Mouse (Mus musculus) mouse embryonic stem cell (cell line): Measurements from ENCODE around the gene 1700001P01Rik.

Source experiments
- in situ Hi-C, 2 experiments: fragments of 300-500 bp; cut with MboI; formaldehyde crosslinking; loops; 1 replicate in 1 of 2; 3 replicates in 1 of 2; pipeline ENCODE4 v1.14.3; 2019 to 2020; ENCODE audit warnings: low sequenced_read_pairs in 2 of 2, low pct_unique_long_range_greater_than_20kb in 1 of 2, mixed read lengths in 1 of 2; ENCODE audit not compliant: unreplicated experiment in 1 of 2

Gene 1700001P01Rik

DNA sequence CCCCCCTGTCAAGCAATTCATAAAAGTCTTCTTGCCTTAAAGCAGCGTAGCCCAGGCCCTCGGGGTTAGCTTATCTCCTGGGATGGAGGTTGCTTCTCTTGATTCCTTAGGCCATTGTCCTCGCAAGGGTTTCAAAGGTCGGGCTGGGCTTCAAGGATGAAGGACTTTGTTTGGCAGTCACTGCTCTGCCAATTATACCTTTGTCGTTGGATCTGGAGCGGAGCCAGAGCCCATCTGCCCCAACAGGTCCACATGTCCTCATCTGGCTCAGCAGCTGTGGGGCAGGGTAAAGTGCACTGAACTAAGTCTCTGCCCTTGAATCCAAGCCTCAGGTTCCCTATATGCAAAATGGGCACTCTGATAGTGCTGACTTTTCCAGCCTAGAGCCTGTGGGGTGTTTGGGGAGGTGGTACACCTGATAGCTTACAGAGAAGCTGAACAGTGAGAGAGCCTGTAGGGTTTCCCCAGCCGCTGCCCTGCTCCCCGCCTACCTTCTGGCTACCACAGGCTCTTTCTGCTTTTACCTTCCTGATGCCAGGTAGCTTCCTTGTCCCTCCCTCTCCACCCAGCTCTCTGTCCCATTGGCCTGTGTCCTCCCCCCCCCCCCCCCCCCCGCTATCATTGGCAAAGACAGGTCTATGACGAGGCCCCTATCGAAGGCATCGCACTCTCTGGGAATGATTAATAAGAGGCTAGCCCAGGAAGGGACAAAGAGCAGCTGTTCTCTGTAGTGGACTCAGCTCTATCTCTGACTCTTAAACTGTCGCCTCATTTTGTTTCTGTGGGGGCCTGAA lies 36.0 kb upstream of the 1700001P01Rik start:
- in situ Hi-C loops: no loop called here

- in situ Hi-C loops: no loop called here
These were observed 35.3 kb upstream of the 1700001P01Rik start for GRCm38 (mm10) chr11:97810970-97811369.

DNA sequence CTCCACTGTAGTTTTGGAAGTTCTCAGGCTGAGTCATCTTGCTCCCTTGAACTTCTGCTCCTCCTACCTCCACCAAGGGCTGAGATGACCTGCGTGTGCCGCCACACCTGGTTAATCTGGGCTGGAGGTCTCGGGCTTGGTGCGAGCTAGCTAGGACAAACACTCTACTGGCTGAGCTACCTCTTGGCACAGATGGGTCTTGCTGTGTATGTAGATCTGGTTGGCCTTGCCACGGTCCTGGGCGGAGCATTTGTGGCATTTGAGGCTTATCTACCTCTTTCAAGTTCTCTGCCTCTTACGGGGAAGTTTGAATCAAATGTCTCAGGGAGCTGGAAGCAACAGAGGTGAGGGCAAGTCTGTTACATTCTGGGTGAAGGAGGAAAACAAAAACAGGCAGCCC lies 34.6 kb upstream of the 1700001P01Rik start:
- in situ Hi-C loops: no loop called here

DNA sequence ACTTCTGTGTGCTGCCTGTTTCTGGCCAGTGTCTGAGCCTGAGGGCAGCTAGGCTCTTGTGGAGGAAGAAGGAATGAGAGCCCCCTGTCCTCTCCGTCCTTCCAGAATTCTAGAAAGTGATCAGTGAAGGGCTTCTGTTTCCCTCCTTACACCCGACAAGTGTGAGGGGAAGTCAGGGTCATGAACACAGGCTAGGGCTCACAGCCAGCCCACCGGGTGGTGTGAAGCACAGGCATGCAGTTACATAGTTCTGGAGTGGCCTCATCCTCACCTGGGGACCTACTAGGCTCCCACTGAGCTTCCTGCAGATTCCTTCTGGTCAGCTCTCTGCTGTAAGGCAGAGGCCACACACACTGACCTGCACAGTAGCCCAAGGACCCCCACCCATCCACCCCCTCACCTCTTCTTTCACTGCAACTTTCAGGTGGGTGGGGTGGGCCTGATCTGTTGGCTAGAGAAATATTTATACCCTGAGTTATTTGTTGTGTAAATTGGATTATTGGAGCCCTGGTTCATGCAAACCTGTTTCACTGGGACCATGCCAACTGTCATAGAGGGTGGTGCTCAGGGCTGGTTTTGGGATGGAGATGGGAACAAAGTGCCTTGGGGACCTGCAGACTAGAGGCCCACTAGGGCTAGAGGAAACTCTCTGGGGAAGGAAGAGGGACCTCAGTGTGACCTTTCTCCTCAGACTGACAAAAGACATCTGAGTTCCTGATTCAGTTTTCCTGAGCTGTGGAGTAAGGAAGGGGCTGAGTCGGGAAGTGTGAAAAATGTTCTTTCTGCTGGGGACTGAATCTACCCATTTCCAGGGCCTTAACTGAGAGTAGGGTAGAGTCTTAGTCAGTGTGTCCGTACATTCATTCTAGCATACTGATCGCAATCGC lies 33.8 kb upstream of the 1700001P01Rik start:
- in situ Hi-C loops: no loop called here

GRCm38 (mm10) chr11:97808621-97809234 lies 33.0 kb upstream of the 1700001P01Rik start:
- in situ Hi-C loops: no loop called here

- in situ Hi-C loops: no loop called here
These were observed 32.4 kb upstream of the 1700001P01Rik start for GRCm38 (mm10) chr11:97808093-97808492.

- in situ Hi-C loops: no loop called here
These were observed 31.9 kb upstream of the 1700001P01Rik start for GRCm38 (mm10) chr11:97807626-97808025.

DNA sequence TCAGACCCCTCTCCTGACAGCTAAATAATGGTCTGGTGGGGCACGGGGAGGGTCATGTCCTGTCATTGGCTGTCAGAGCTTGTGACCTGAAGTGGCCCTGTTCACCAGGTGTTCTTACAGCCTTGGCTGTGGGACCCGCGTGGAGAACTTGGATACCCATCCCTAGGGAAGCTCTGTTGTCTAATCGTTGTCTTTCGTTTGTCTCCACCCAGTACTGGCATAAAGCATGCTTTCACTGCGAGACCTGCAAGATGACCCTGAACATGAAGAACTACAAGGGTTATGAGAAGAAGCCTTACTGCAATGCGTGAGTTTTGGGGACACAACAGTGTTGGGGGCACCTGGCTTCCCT lies 30.9 kb upstream of the 1700001P01Rik start:
- in situ Hi-C loops: no loop called here

DNA sequence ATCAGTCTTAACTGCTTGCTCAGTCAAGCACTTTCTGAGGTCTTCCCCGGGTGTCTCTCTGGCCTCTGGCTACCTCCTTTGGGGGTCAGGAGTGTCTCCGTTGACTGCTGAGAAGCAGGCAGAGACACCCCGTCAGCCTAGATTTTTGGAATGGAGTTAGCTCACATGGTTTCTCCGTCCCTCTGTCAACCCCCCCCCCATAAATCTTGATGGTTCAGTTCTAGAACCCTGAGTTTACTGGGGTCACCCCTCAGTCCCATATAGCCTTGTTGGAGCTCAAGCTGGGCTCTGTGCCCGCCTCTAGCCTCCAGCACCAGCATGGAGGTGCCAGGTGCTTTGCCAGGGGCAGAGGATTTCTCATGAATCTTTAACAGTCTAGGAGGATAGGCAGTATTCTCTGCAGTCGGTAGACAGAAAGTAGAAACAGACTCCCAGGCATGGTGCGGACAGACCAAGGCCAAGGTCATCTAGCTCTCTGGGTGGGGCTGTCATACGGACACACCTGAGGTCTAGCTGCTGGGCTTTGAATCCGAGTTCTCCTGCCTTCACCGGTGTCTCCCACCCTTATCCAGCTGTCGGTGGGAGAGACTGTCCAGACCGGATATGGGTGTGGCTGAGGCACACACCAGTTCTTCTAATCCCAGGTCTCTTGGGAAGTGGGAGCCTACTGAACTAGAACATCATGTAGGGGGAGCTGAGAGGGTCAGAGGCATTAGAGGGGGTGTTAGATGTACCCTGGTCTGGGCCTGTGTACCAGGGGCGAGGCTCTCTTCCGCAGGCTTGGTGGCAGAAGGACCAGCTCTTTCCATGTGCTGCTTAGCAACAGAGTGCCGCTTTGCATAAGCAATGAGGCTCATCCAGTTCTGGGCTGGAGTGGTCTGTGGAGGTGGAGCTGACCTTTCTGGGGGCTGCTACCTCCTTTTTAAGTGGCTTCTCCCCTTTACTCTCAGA lies 30.2 kb upstream of the 1700001P01Rik start:
- in situ Hi-C loops: no loop called here

- in situ Hi-C loops: no loop called here
These were observed 29.3 kb upstream of the 1700001P01Rik start for GRCm38 (mm10) chr11:97804841-97805661.

DNA sequence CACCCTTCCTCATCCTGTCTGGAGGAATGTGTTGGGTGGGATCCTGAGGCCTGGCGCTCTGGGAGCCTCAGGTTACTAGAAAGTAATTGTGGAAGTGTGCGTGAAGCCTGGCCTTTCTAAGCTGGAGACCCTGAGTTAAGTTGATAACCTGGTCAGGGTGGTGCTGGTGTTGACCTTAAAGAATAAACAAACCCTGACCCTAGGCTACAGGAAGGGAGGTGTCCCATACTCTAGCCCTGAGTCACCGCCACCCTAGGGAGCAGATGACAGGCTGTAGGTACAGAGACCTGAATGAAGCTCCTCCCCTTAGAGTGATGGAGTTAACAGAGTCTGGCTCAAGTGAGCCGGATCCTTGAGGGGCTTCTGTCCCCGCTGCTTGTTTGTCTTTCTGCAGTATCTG lies 28.1 kb upstream of the 1700001P01Rik start:
- in situ Hi-C loops: no loop called here

GRCm38 (mm10) chr11:97802495-97802894 lies 26.8 kb upstream of the 1700001P01Rik start:
- in situ Hi-C loops: no loop called here

GRCm38 (mm10) chr11:97802194-97802470 lies 26.4 kb upstream of the 1700001P01Rik start:
- in situ Hi-C loops: no loop called here

- in situ Hi-C loops: no loop called here
These were observed 25.9 kb upstream of the 1700001P01Rik start for GRCm38 (mm10) chr11:97801409-97802193.

DNA sequence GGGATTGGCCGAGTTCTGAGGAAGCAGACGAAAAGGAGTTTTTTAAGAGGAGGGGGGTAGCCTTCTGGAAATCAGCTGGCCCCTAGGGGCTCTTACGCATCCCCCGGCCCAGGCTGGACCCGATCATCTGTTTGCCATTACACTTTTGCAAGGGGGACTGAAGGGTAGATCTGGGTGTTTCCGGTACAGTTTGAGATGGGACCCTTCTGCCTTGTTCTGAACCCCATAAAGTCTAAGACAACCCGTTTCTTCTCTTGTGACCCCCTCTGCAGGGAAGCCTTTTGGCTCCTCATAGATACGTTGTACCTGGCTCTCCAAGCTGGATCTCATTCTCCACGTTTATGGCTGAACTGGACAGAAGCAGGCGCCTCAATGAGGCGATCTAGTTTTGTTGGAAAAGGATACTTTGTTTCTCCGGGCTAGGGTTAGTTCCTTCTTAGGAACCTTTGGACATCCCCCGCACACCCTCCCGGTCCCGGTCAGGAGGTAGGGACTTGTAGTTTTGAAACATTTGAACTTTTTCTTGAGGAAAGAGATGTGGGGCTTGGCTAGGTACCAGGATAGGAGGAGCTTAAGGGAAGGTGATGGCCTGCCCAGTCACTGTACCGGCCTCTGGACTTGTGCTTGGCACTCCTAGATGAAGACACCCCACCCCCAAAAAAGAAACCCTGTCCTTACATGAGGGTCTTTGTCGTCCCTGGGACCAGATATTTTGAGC lies 25.1 kb upstream of the 1700001P01Rik start:
- in situ Hi-C loops: no loop called here

DNA sequence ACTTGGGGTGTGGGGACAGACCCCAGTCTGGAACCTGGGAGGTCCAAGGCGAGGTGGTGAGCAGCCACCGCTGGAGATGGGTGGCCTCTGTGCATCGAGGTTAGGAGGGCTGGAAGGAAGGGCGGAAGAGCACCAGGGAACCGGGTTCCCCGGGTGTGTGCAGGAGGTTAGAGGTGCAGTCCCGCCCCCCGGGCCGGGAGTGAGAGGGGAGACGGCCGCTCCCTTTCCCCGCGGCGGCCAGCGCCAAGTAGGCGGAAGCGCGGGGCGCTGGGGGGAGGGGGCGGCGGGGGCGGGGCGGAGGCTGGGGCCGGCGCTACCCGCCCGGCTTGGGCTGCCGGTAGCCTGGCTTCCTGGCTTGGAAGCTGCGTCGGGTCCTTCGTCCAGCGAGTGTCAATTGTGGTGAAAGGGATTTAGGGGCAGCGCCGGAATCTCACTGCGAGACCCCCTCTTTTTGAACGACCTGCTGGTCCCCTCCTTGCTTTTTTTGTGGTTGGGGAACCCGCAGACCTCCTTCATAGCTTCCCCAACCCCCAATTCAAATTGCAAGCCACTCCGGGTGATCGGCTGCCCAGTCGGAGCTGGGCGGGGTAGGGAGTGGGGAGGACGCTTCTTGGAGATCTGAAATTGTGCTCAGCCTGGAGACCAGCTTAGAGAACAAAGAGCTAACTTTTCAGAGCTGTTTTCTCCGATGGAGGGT lies 24.4 kb upstream of the 1700001P01Rik start:
- in situ Hi-C loops: loop anchor here (5.0 to 10.0 kb wide), 3 partner anchors 75 to 187 kb away; partner anchors contain the start of gene Plxdc1 (in 2 of the 2)
